Mouse (Mus musculus): Measurements from ENCODE around the gene Armc12.
A peak's percentile ranks its signal among the peaks of the same experiment; 100 is the strongest.

The Armc12 gene

GRCm38 (mm10) chr17:28513844-28514243, 16.8 kb upstream of the Armc12 start:
- peak; percentile 31 for DNase-seq

GRCm38 (mm10) chr17:28514555-28514954, 16.1 kb upstream of the Armc12 start:
- no peak for DNase-seq

DNA sequence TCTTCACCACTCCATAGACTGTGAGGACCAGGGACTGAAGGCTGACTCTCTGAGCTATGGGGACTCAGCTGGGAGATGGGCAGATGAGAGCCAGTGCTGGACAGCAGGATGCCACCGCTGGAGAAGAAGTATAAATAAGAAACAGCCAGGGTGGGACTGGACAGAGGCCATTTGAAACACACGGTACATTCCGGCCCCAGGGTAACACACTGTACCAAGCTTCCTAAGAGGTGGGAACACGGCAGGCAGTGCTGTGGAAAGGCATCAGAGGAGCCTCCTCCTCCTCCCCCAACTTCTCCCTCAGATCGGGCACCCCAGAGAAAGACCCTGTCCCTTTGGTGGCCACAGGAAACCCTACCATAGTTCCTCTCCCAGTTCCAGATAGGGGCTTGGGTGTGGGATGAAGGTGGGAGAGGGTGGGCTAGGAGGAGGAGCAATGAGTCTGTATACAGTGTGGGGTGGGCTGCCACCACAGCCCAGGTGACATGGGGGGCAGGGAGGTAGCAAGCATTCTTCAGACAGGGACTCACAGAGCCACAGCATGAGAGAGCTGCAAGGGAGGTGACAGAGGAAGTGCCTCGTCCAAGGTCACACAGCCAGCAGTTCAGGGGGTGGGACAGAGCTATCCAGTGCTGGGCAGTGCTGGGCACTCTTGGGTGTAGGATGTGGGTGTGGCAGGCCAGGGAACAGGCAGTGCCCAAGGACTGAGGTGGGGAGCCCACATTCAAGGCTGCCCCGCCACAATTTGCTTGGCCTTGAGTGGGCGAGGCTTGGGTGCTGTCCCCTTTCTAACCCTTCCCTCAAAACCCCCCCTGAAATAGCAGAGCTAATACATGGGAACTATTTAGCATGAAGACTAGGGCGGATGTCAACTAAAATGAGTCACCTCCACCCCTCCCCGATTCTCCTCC, 14.9 kb upstream of the Armc12 start:
- DNase-seq, result peak; percentile 62

DNA sequence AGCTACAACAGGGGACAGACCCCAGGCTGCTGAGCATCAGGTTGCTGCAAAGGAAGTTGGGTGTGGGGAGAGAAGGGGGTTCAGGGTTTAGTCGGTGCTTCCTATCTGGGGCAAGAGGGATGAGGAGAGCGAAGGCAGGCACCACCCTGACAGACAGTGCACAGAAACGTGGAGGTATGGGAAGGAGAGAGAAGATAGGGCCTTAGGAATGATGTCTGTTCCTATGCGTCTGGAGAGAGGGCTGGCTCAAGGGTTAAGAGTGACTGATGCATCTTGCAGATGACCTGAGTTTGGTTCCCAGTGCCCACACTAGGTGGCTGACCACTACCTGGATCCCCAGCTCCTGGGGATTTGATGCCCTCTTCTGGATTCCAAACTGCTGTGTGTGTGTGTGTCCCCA, 13.7 kb upstream of the Armc12 start:
- no peak for DNase-seq

DNA sequence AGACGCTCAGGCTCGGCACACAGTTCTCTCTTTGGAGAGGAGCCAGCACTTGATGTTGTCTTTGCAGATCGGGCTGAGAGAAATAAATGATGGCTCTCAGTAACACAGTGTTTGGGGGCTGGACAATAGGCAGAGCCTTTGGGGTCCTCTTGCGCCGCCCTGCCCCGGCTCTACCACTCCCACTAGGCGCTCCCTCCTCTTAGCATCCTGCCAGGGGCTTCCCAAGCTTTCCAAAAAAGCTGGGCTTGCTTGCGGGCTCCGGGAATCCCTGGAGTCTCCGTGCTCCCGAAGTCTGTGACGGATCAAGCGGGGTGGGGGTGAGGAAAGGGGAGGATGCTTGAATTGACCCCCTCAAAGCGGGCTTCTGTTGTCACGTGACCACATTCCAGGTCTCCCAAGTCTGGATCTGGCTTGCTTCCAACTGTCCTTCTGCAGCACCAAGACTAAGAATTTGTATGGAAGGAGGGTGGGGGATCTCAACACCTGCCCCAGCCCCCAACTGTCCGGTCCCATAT, 13.1 kb upstream of the Armc12 start, which contains the start of gene Fkbp5:
TSS of gene Fkbp5 (minus strand) at position 87 of the 515 bp plus-strand sequence.
- peak; percentile 84 for DNase-seq

GRCm38 (mm10) chr17:28517956-28518614, 12.5 kb upstream of the Armc12 start:
- peak; percentile 96 for DNase-seq

DNA sequence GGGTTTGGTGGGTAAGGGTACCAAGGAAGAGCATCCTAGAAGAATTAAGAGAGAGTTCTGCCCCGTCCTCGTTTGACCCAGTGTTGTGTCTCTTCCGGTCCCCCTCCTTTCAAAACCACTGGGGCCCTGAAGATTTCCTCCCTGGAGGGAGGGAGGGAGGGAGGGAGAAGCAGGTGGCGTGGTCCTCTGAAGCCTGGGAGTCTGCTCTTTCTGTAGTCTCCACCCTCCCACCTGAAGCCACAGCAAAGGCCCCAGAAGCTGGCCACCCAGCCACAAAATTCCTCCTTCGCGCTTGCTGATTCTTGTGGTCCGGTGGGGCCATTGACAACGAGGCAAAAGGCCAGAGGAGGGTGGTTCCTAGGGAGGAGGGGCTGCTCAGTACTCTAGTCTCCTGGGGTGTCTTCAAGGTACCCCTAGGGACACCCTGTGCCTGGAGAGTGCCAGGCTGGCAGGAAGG, 12.0 kb upstream of the Armc12 start:
- peak; percentile 46 for DNase-seq

- no peak for DNase-seq
Measured at GRCm38 (mm10) chr17:28519827-28520226, 10.8 kb upstream of the Armc12 start.

DNA sequence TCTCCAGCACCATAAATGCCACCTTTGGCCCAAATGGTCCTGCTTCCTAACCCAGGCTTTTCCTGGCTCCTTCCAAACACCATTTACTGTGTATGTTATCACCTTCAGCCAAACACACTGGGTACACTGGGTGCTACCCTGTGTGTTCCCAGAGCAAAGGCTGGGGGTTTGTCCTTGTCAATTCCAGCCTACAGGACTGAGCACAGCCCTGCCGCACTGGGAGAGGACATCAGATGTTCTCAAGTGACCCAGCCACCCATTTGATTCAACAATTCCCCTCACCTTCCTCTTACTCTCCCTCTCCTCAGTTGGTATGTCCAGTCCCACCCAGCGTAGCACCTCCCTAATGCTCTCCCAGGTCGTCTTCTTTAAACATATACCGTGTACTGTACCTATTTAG, 10.0 kb upstream of the Armc12 start:
- no peak for DNase-seq

DNA sequence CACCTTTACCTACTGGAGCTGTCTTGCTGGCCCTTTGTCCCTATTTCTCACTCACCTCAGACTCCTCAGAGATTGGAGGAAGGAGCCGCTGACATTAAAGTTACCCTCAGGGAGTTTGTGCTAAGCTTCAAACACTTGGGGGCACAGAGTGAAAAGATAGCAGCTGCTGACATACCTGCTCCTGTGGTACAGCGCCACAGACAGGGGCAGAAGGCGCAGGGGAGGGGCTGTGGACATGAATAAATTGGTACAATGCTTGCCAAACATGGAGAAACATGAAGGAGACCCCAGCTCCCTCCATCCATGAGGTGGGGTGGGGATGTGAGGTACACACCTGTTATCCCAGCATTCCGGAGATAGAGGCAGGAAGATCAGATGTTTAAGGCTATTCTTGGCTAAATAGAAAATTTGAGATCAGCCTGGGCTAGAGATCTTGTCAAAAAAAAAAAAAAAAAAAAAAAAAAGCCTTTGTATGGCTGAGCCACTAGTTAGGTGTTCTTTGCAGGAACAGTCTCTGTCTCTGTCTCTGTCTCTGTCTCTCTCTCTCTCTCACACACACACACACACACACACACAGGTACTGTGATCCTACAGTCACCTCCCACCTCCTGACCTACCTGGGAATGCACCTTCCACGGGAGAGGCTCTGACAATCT, 9.4 kb upstream of the Armc12 start:
- DNase-seq, result no peak

DNA sequence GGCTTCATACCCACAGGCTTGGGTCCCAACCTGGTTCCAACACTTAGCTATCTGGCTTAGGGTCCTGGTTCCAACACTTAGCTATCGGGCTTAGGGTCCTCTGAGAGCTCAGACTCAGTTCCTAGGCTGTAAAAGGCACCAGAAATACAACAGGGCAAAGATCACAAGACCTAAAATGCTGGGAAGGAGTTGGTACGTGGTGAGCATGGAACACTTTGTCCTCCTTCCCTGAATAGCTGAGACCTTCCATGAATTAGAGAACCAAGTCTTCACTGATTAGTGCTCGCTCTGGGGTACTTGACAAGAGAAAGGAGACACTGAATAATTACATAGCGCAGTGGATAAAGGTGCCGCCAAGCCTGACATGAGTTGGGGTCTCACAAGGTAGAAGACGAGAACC, 8.7 kb upstream of the Armc12 start:
- no peak for DNase-seq

DNA sequence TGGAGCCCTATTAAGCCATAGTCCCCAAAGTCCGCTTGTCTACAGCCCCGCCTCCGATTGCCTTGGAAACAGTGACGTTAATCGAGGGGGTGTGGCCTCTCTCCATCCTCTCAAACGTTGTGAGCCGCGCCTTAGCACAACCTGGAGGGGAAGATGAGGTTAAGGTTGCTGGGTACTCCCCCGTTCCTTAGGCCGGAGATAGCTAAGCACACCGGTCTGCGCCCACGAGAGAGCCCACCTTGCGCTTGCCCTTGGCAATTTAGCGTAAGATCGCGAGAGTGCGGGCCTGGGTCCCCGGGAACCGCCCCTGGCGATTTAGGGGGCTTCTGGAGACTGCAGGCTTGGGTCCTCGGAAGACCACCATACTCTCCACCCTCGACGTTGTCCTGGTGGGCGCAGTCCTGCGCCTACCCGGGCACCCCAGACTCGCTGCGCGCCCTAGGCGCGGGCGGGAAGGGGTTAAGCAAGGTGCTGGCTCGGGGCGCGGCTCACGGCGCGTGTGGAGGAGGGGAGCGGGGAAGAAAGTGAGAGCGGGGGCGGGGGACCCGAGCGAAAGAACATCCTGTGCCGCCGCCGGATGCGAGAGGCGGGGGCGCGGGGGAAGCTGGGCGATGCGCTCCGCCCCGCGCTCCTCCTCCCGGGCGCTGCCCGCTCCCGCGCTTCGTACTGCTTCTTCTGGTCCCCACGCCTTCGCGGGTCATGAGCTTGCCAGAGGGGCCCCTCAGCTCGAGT, 7.8 kb upstream of the Armc12 start:
- DNase-seq, result peak; percentile 98

DNA sequence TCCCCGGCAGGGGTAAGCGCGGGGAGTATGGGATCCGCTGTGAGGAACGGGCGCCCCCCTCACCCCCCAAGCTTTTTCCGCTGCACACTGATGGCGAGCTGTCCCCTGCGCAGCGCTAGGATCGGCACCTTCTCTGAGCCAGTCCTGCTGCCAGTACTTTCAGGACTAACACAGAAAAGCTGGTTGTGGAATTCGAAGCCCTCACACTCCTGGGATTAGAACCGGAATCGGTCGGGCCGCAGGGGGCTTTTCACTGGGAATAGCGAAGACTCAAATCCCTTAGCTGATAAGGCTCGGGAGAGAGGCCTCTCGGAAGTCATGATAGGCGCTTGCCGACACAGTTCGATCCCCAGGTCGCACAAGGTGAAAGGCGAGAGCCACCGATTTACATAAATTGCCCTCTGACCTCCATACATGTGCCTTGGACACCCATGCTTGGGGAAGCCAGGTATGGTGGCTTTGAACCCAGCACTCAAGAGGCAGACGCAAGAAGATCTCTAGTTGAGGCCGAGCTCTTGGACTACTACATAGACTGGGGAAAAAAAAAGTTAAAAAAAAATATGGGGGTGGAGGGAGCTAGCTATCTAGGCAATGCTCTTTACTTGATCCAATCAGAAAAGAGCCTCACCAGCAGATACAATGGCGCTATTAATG, 7.1 kb upstream of the Armc12 start:
- no peak for DNase-seq

GRCm38 (mm10) chr17:28524009-28524695, 6.5 kb upstream of the Armc12 start:
- peak; percentile 22 for DNase-seq

DNA sequence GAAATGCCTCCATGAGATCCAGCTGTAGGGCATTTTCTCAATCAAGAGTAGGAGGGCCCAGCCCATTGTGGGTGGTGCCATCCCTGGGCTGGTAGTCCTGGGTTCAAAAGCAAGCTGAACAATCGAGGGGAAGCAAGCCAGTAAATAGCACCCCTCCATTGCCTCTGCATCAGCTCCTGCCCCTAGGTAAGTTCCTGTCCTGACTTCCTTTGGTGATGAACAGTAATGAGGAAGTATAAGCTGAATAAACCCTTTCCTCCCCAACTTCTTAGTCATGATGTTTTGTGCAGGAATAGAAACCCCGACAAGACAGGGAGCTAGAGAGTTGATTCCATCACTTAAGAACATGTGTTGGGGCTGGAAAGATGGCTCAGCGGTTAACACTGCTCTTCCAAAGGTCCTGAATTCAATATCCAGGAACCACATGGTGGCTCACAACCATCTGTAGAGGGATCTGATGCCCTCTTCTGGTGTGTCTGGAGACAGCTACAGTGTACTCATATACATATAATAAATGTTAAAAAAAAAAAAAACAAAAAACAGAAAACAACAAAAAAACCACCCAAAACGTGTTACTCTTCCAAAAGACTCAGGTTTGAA, 5.7 kb upstream of the Armc12 start:
- DNase-seq, result no peak

DNA sequence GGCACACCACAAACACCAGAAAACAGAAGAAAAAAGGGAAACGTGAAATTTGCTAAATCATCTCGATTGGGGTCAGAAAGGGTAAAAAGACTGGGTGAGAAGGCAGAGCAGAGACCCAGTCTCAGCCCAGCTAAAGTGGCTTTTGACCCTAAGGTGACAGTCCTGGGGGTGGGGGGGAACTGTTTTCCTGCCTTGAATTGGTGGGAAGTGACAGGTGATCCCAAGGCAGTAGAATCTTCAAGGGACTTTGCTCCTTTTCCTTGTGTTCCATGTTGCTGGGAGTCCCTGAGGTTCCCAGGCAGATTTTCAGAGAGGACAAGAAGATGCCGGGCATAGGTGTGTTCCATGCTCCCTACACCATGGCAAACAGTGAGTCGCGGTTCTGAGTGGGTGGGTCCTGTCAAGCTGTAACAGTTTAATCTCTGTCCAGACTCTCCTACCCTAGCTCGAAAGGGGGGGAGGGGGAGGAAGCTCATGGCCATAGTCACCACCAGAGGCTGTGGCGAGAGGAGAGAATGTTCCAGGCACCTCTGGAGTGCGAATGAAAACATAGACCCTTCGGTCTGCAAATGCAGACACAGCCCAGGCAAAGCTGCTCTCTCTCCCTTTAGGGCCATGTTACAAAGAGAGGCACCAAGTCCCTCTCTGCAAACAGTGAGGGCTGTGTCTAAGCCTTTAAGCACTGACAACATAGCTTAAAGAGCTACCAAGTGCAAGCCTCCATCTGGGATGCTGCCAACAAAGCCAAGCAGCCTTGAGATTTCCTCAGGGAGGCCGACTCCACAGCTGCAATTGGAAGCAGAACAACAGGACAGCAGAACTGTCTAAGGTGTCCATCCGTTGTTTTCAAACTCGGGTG, 3.2 kb upstream of the Armc12 start:
- no peak for DNase-seq

DNA sequence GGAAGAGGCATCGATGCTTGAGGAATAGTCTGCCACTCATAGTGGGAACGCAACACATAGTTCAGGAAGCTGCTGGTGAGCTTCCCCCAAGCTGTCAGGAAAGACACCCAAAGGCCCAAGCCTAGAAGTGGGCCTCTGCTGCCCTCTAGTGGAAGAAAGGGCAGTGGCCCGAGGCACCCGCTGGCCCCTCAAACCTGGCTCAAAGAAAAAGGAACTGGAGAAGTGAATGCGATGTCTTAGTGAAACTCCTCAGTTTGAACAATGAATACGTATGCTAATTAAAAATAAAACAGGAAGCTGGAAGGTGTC, 2.6 kb upstream of the Armc12 start:
- DNase-seq, result peak; percentile 92

DNA sequence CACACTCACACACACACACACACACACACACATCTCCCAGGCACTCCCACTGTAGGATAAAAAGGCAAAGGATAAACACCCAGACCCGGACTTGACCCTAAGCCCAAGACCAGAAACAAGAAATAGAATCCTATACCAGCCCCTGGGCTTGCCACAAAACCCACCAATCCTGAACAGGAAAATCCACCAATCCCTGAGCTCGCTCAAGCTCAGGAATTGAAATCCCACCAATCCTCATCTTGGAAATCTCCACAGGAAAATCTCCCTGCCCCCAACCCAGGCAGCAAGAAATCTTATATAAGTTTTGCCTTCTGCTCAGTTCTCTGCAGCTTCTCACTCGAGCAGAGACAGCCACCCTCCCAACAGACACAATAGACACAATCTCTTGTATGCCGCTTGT, 1.5 kb upstream of the Armc12 start:
- DNase-seq, result no peak

DNA sequence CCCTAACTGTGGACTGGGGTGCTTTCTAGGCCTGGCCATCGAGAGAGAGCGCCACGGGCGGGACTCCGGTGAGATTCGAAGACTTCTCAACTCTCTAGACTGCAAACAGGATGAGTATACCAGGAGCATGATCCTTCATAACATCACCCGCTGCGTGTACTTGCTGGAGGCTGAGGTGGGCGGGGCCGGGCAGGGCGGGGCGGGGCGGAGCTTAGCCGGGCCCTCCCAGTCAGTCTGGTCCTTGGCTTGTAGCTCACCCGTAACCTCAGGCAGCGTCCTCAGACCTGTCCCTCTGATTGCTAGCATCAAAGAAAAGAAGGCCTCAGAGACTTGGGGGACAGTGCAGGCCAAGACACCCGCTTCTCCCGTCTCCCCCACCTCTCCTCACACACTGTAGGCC, 1.3 kb downstream of the Armc12 start:
- DNase-seq, result no peak

DNA sequence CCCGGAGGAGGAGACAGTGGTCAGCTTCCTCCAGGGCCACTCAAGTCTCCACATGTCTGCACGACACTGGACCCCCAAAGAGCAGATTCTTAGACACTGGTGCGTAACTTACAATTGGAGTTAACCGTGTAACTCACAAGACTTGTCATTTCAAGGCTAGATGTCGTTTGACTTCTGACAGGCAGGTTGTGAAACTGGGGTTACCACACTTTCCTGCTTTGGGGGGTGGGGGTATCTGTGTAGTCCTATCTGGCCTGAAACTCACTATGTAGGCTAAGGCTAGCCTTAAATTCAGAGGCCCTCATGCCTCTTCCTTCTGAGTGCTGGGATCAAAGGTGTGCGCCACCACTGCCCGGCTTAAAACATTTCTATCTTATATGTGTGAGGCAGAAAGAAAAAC, 2.0 kb downstream of the Armc12 start:
- no peak for DNase-seq

Data from lung, postnatal 14 days (tissue).